Comparison of ENCODE assay signal across 16 mouse cellular contexts in genomic region chr3:55270345-55270744, GRCm38 (mm10). TPM values are rescaled to one million over a fixed set of nuclear protein-coding genes. Genes with fewer than 3 reads are reported as not detected.
"Had no signal": no experiment of that assay in that cellular context is flagged by ENCODE, and none has a peak within 500 bp of the region (broad histone marks: within the 10 kb centered on the region; RNA-seq: fewer than 3 reads in every experiment).

No protein-coding gene starts in this region.

- H3K36me3 ChIP-seq: kidney, embryonic 15.5 days; limb, embryonic 13.5 days; midbrain, embryonic 12.5 days had no signal

- H3K4me1 ChIP-seq: kidney, embryonic 15.5 days had no signal

- H3K9ac ChIP-seq: kidney, embryonic 15.5 days; limb, embryonic 13.5 days; liver, embryonic 14.5 days; midbrain, embryonic 12.5 days; neural tube, embryonic 12.5 days had no signal

- H3K9me3 ChIP-seq: kidney, embryonic 15.5 days; limb, embryonic 13.5 days; midbrain, embryonic 12.5 days; neural tube, embryonic 12.5 days had no signal

- H3K4me3 ChIP-seq: kidney, embryonic 15.5 days; limb, embryonic 13.5 days; midbrain, embryonic 12.5 days; neural tube, embryonic 12.5 days had no signal

- H3K27ac ChIP-seq: kidney, embryonic 15.5 days; limb, embryonic 13.5 days; liver, embryonic 14.5 days; midbrain, embryonic 12.5 days; neural tube, embryonic 12.5 days; stomach, postnatal 0 days had no signal

- H3K27me3 ChIP-seq: kidney, embryonic 15.5 days; limb, embryonic 13.5 days; midbrain, embryonic 12.5 days; neural tube, embryonic 12.5 days had no signal

- H3K4me2 ChIP-seq: kidney, embryonic 15.5 days; limb, embryonic 13.5 days; midbrain, embryonic 12.5 days; neural tube, embryonic 12.5 days had no signal

- DNase-seq: kidney, adult 2 months; kidney, postnatal 14 days; layer of hippocampus, postnatal 36 days; left cerebral cortex, postnatal 4 days; lung, adult 18-20 months; right cerebral cortex, adult 18-20 months; right cerebral cortex, postnatal 25 days; thymus, postnatal 4 days had no signal

RNA-seq across cellular contexts. Expression of gene Dclk1, which starts 28.2 kb away (rescaled TPM):
- total RNA-seq: megakaryocyte-erythroid progenitor cell, adult 5-6 weeks had no signal
- polyA plus RNA-seq: liver, adult 2 months had no signal
